Mouse (Mus musculus) kidney, adult 8-10 months (tissue): ENCODE measurements around the gene Tmem143.
"Not testable (repeated sequence)": the region's sequence is repeated elsewhere in the genome, so short reads cannot be mapped to it uniquely, and the experiment has no call there.

Experiments used
- DNase-seq, 2 experiments: peaks; one replicate each; pipeline ENCODE4 v3.0.0; 2022

Tmem143 gene

DNA sequence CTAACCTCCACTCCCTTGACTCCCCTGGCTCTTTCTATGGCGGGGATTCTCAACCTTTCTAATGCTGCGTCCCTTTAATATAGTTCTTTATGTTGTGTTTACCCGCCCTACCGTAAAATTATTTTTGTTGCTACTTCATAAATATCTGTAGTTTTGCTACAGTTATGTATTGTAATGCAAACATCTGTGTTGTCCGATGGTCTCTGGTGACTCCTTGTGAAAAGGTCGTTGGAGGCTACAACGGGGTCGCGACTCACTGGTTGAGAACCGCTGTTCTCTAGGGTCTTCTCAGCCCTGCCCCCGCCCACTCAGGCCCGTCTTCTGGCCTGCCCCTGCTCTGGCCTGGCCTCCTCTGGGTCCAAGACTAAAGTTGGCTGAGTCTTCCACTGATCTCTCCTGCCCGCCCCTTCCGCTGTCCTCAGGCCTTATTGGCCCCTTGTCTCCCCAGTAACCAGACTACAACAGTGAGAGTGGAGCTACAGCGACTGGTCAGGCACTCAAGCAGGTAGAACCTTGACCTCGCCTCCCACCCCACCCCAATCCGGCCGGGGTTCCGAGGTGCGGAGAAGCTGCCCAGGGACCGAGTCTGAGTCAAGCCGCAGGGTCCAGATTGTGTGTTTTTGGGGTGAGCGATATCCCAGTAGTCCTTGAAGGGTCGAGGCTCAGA lies 27.2 kb downstream of the Tmem143 start, which contains the start of gene Ccdc114:
TSS of gene Ccdc114 (plus strand) at position 311 of the 667 bp plus-strand sequence.
- peak; percentile 87 to 91 for DNase-seq

DNA sequence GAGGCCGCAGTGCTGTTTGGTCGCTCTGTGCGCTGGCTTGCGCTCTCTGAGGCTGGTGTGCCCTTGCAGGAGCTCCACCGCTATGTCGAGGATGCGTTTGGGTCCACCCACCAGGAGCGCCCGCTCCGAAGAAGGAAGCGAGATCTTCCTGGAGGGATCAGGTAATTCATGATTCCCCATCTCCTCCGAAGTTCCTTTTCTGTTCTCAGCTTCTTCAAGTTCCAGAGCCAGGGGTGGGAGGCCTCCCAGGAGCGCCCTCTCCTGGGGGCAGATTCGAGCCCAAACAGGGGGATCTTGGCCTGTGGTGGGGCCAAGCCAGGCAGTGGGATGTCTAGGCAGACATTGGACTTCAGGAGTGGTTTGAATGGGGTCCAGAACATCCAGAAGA lies 27.7 kb downstream of the Tmem143 start:
- peak in 1 of 2 experiments; percentile 42 for DNase-seq

DNA sequence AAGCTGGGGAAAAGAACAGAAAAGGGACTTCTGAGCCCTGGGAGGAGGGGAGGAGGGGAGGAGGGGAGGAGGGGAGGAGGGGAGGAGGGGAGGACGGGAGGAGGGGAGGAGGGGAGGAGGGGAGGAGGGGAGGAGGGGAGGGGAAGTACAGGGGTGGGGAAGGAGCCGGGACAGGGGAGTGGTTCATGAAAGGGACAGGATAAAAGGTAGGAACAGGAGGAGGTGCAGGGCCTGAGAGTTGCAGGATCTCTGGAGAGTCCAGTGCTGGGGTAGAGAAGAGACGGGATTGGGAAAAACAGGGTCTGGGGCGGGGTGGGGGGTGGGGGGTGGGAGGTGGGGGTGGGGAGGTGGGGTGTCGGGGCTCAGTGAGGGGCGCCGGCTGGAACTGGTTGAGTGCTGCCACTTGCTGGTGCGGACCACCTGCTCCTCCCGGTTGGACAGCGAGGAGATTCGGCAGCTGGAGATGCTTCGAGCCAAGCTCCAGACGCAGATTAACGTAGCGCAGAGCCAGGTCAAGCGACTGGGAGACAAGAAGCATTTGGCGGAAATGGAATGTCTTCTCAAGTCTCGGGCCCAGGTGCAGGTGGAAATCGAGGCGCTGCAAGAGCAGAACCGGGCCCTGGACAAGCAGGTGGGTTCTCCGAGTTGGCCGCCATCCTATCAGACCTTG lies 32.0 kb downstream of the Tmem143 start:
- no peak for DNase-seq

DNA sequence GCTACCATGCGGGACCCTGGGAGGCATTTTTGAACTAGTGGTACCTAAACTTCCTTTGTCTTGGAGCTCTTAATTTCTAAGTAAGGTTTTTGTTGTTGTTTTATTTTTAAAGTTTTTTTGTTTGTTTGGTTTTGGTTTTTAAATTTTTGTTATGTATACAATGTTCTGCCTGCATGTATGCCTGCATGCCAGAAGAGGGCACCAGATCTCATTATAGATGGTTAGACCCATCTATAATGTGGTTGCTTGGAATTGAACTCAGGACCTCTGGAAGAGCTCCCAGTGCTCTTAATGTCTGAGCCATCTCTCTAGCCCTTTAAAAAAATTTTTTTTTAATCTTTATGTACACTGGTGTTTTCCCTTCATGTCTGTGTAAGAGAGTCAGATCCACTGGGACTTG lies 32.9 kb downstream of the Tmem143 start:
- DNase-seq: no peak

DNA sequence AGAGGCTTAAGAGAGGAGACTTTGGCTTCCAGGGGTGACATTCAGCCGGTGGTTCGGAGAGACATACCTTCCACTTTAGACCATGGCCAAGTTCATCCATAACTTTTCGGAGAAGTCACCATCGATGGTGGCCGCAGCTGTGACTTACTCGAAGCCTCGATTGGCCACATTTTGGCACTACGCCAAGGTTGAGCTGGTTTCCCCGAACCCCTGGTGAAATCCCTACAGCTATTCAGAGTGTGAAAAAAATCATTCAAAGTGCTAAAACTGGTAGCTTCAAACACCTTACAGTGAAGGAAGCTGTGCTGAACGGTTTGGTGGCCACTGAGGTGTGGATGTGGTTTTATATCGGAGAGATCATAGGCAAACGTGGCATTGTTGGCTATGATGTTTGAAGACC lies 37.0 kb downstream of the Tmem143 start:
- DNase-seq: not testable (repeated sequence)

DNA sequence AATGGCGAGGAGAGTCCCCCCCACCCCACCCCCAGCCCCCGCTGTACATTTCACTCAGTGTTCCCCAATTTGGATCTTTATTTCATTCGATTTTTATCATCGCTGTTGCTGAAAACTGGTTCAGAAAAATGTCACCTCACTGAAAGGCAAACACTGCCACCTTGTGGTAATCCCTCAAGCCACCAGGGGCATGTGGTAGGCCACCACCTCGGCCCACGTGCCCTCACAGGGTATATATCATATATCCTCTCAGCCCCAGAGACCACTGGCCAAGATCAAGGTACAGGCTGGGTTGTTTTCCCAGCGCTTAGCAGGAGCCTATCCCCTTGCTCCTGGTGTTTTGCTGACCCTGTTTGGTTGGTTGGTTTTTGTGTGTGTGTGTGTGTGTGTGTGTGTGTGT lies 38.4 kb downstream of the Tmem143 start:
- peak in 1 of 2 experiments; percentile 62 for DNase-seq

DNA sequence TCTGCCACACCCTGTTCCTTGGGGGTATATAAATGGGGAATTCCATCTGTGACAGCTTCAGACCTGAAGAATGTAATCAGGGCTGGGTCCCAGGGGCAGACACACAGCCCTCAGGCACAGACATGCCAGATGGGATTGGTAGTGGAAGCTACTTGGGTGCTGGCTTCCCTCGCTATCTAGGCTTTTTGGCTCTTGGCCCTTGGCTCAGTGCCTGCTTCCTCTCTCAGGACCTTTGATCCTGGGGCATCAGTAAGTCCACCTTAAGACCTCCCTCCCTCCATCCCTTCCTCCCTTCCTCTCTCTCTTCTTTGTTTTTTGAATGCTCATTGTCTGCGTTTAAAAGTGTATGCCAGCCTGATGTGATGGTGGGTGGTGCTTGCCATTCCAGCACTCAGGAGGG lies 43.1 kb downstream of the Tmem143 start:
- peak in 1 of 2 experiments; percentile 68 for DNase-seq

DNA sequence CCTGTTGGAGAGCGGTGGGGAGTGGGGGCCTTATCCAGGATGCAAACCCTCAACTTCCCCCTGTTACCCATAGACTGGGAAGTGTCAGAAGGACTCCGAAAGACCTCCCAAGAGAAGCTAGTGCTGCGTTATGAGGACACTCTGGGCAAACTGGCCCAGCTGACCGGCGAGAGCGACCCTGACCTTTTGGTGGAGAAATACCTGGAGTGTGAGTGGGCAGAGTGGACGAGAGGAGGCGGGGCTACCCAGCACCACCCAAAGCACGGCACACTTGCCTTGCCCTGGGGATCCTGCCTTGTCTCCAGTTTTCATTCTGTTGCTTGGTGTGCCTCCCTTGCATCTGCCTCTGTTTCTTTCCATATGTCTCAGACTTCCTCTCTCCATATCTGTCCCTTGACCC lies 45.2 kb downstream of the Tmem143 start:
- no peak for DNase-seq

DNA sequence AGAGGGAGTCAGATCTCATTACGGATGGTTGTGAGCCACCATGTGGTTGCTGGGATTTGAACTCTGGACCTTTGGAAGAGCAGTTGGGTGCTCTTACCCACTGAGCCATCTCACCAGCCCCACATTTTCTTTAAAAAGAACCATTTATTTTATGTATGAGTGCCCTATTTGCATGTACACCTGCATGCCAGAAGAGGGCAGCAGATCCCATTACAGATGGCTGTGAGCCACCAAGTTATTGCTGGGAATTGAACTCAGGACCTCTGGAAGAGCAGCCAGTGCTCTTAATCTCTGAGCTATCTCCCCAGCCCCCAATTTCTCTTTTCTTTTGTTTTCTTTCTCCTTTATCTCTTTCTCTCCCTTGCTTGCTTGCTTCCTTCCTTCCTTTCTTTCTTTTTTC lies 46.5 kb downstream of the Tmem143 start:
- DNase-seq: not testable (repeated sequence)

DNA sequence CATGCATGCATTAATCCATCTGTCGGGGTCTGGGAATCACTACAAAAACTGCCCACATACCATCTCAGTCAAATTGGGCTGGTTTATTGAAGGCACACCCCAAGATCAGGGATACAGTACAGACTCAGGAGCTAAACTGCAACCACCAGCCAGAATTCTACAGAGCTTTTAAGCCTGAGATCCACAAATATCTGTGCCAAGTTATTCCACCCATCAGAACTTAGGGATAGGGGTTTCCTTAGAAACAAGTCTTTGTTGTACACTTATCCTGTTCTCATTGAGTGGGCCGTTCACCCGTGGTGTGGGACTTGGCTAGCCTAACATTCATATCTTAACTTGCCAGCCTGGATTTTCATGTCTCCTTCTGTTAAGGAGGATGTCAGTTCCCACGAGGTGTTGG lies 52.3 kb downstream of the Tmem143 start:
- no peak for DNase-seq

DNA sequence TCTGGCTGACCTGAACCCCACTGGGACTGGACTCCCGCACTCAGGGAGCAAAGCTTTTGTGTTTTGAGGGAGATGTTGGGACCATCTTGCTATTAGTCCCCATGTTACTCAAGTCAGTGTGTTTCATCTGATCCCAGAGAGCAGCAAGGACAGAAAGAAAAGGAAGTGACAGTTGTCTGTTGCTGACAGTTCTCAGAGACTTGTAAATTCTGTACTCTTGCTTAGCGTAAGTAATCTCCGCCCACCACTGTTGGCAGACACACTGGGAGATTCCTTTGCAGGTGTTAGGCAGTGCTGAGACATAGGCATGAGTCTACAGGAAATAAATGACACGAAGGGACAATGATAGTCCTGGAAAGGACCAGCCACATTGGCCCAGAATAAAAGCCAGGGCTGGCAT lies 59.9 kb downstream of the Tmem143 start:
- no peak for DNase-seq
